Mouse (Mus musculus) lung, adult 2 months (tissue): ENCODE measurements at regions not wholly inside any gene's neighbourhood (a gene's known extent, or its start where the extent isn't known, plus 50 kb on each side); places are given as distances from the start of the nearest gene placed in this dataset.

ENCODE experiments used
- CTCF ChIP-seq: fragments of 200-500 bp; IDR thresholded peaks from 2 replicates; pipeline ENCODE4 v1.5.1; 2011; ENCODE audit warnings: mild to moderate bottlenecking, low read length, control low read depth; ENCODE audit not compliant: insufficient read depth
- POLR2A ChIP-seq: fragments of 200-500 bp; IDR thresholded peaks from 2 replicates; pipeline ENCODE4 v1.6.1; 2011; ENCODE audit warnings: low read depth, mild to moderate bottlenecking, control low read depth, low read length, borderline replicate concordance; ENCODE audit errors: extremely low read depth

- TF ChIP-seq CTCF, result no peak
- no peak for TF ChIP-seq POLR2A
These were observed 62.5 kb upstream of the Usp25 start for GRCm38 (mm10) chr16:76950836-76951486.
